Mouse (Mus musculus): ENCODE results near the gene Uqcr10. TPM values are rescaled to one million over a fixed set of nuclear protein-coding genes. Genes with fewer than 3 reads are reported as not detected.

Gene Uqcr10
- polyA plus RNA-seq, 1 experiment from 2014 or later, result 971 TPM

- WGBS, result 83% methylated on average over 6 of the region's 6 CpGs
- Histone ChIP-seq H3K27me3 (ENCODE audit: control insufficient read depth, insufficient read depth, low read length) (no peaks in the 10 kb centered on the region), H3K4me3 (replicated peaks; ENCODE audit: low read length) (no peak overlapping the region), H3K27ac (ENCODE audit: low read length) (peak overlapping the region; percentile 72), H3K9me3 (replicated peaks; ENCODE audit: control insufficient read depth, low read length) (no peaks in the 10 kb centered on the region), H3K4me1 (ENCODE audit: control insufficient read depth, insufficient read depth, low read length) (no peaks in the 10 kb centered on the region), H3K36me3 (ENCODE audit: control insufficient read depth, insufficient read depth, low read length) (peaks cover 9% of the 10 kb centered on the region), H3K4me2 (ENCODE audit: low read depth, low read length) (no peak overlapping the region), H3K9ac (ENCODE audit: low read length) (no peak overlapping the region)
- ATAC-seq (ENCODE audit: insufficient read depth, low FRiP score), result no peak
These were observed 28.4 kb downstream of the Uqcr10 start for GRCm38 (mm10) chr11:4675693-4676092.

- H3K36me3 ChIP-seq (ENCODE audit: control insufficient read depth, insufficient read depth, low read length), result peaks cover 9% of the 10 kb centered on the region
- H3K9ac ChIP-seq (ENCODE audit: low read length), result no peak overlapping the region
- H3K4me2 ChIP-seq (ENCODE audit: low read depth, low read length), result no peak overlapping the region
- peak; percentile 89 for ATAC-seq (ENCODE audit: insufficient read depth, low FRiP score)
- H3K27ac ChIP-seq (ENCODE audit: low read length), result peak overlapping the region; percentile 72
- no peaks in the 10 kb centered on the region for H3K27me3 ChIP-seq (ENCODE audit: control insufficient read depth, insufficient read depth, low read length)
- WGBS, result 57% methylated on average over 6 of the region's 6 CpGs
- H3K9me3 ChIP-seq (replicated peaks; ENCODE audit: control insufficient read depth, low read length), result no peaks in the 10 kb centered on the region
- no peak overlapping the region for H3K4me3 ChIP-seq (replicated peaks; ENCODE audit: low read length)
- no peaks in the 10 kb centered on the region for H3K4me1 ChIP-seq (ENCODE audit: control insufficient read depth, insufficient read depth, low read length)
These were observed 29.0 kb downstream of the Uqcr10 start for GRCm38 (mm10) chr11:4675126-4675562.

GRCm38 (mm10) chr11:4674593-4674992, 29.5 kb downstream of the Uqcr10 start:
- Histone ChIP-seq H3K36me3 (ENCODE audit: control insufficient read depth, insufficient read depth, low read length) (peaks cover 9% of the 10 kb centered on the region), H3K4me1 (ENCODE audit: control insufficient read depth, insufficient read depth, low read length) (no peaks in the 10 kb centered on the region), H3K9me3 (replicated peaks; ENCODE audit: control insufficient read depth, low read length) (no peaks in the 10 kb centered on the region), H3K9ac (ENCODE audit: low read length) (peak overlapping the region; percentile 9; the same call in 1 of the 2 replicates), H3K27me3 (ENCODE audit: control insufficient read depth, insufficient read depth, low read length) (no peaks in the 10 kb centered on the region), H3K4me2 (ENCODE audit: low read depth, low read length) (no peak overlapping the region), H3K4me3 (replicated peaks; ENCODE audit: low read length) (no peak overlapping the region), H3K27ac (ENCODE audit: low read length) (peak overlapping the region; percentile 49)
- WGBS, result 71% methylated on average over 1 of the region's 1 CpGs
- ATAC-seq (ENCODE audit: insufficient read depth, low FRiP score), result no peak

GRCm38 (mm10) chr11:4671736-4672135, 32.4 kb downstream of the Uqcr10 start:
- no peak overlapping the region for H3K4me2 ChIP-seq (ENCODE audit: low read depth, low read length)
- no peaks in the 10 kb centered on the region for H3K4me1 ChIP-seq (ENCODE audit: control insufficient read depth, insufficient read depth, low read length)
- H3K27ac ChIP-seq (ENCODE audit: low read length), result no peak overlapping the region
- H3K36me3 ChIP-seq (ENCODE audit: control insufficient read depth, insufficient read depth, low read length), result peaks cover 9% of the 10 kb centered on the region
- no peak for ATAC-seq (ENCODE audit: insufficient read depth, low FRiP score)
- H3K27me3 ChIP-seq (ENCODE audit: control insufficient read depth, insufficient read depth, low read length), result no peaks in the 10 kb centered on the region
- H3K9me3 ChIP-seq (replicated peaks; ENCODE audit: control insufficient read depth, low read length), result no peaks in the 10 kb centered on the region
- H3K9ac ChIP-seq (ENCODE audit: low read length), result no peak overlapping the region
- no peak overlapping the region for H3K4me3 ChIP-seq (replicated peaks; ENCODE audit: low read length)
- WGBS, result 79% methylated on average over 4 of the region's 4 CpGs

GRCm38 (mm10) chr11:4662496-4662878, 41.7 kb downstream of the Uqcr10 start:
- no peaks in the 10 kb centered on the region for H3K9me3 ChIP-seq (replicated peaks; ENCODE audit: control insufficient read depth, low read length)
- H3K27me3 ChIP-seq (ENCODE audit: control insufficient read depth, insufficient read depth, low read length), result no peaks in the 10 kb centered on the region
- H3K9ac ChIP-seq (ENCODE audit: low read length), result no peak overlapping the region
- no peak overlapping the region for H3K4me2 ChIP-seq (ENCODE audit: low read depth, low read length)
- 91% methylated on average over 11 of the region's 11 CpGs for WGBS
- ATAC-seq (ENCODE audit: insufficient read depth, low FRiP score), result no peak
- 0 out of 2 replicates have a peak, but pooled peaks cover 5% of the 10 kb centered on the region for H3K36me3 ChIP-seq (ENCODE audit: control insufficient read depth, insufficient read depth, low read length)
- no peaks in the 10 kb centered on the region for H3K4me1 ChIP-seq (ENCODE audit: control insufficient read depth, insufficient read depth, low read length)
- no peak overlapping the region for H3K4me3 ChIP-seq (replicated peaks; ENCODE audit: low read length)
- no peak overlapping the region for H3K27ac ChIP-seq (ENCODE audit: low read length)

- H3K4me2 ChIP-seq (ENCODE audit: low read depth, low read length), result no peak overlapping the region
- 0 out of 2 replicates have a peak, but pooled peaks cover 5% of the 10 kb centered on the region for H3K36me3 ChIP-seq (ENCODE audit: control insufficient read depth, insufficient read depth, low read length)
- WGBS, result 89% methylated on average over 10 of the region's 10 CpGs
- no peak overlapping the region for H3K4me3 ChIP-seq (replicated peaks; ENCODE audit: low read length)
- no peak overlapping the region for H3K27ac ChIP-seq (ENCODE audit: low read length)
- no peak for ATAC-seq (ENCODE audit: insufficient read depth, low FRiP score)
- no peak overlapping the region for H3K9ac ChIP-seq (ENCODE audit: low read length)
- no peaks in the 10 kb centered on the region for H3K4me1 ChIP-seq (ENCODE audit: control insufficient read depth, insufficient read depth, low read length)
- H3K27me3 ChIP-seq (ENCODE audit: control insufficient read depth, insufficient read depth, low read length), result no peaks in the 10 kb centered on the region
- H3K9me3 ChIP-seq (replicated peaks; ENCODE audit: control insufficient read depth, low read length), result no peaks in the 10 kb centered on the region
These were observed 42.2 kb downstream of the Uqcr10 start for GRCm38 (mm10) chr11:4661871-4662495.

GRCm38 (mm10) chr11:4661324-4661723, 42.8 kb downstream of the Uqcr10 start:
- Histone ChIP-seq H3K9me3 (replicated peaks; ENCODE audit: control insufficient read depth, low read length) (no peaks in the 10 kb centered on the region), H3K9ac (ENCODE audit: low read length) (no peak overlapping the region), H3K4me3 (replicated peaks; ENCODE audit: low read length) (no peak overlapping the region), H3K4me2 (ENCODE audit: low read depth, low read length) (no peak overlapping the region), H3K27me3 (ENCODE audit: control insufficient read depth, insufficient read depth, low read length) (no peaks in the 10 kb centered on the region), H3K27ac (ENCODE audit: low read length) (no peak overlapping the region), H3K36me3 (ENCODE audit: control insufficient read depth, insufficient read depth, low read length) (0 out of 2 replicates have a peak, but pooled peaks cover 5% of the 10 kb centered on the region), H3K4me1 (ENCODE audit: control insufficient read depth, insufficient read depth, low read length) (no peaks in the 10 kb centered on the region)
- ATAC-seq (ENCODE audit: insufficient read depth, low FRiP score), result peak; percentile 64; the same call in 1 of the 2 replicates
- WGBS, result 76% methylated on average over 4 of the region's 4 CpGs

GRCm38 (mm10) chr11:4660309-4661025, 43.7 kb downstream of the Uqcr10 start:
- 79% methylated on average over 7 of the region's 7 CpGs for WGBS
- no peaks in the 10 kb centered on the region for H3K4me1 ChIP-seq (ENCODE audit: control insufficient read depth, insufficient read depth, low read length)
- no peaks in the 10 kb centered on the region for H3K9me3 ChIP-seq (replicated peaks; ENCODE audit: control insufficient read depth, low read length)
- no peak overlapping the region for H3K9ac ChIP-seq (ENCODE audit: low read length)
- H3K27ac ChIP-seq (ENCODE audit: low read length), result peak overlapping the region; percentile 41; the same call in 1 of the 2 replicates
- 0 out of 2 replicates have a peak, but pooled peaks cover 5% of the 10 kb centered on the region for H3K36me3 ChIP-seq (ENCODE audit: control insufficient read depth, insufficient read depth, low read length)
- no peak overlapping the region for H3K4me2 ChIP-seq (ENCODE audit: low read depth, low read length)
- no peak overlapping the region for H3K4me3 ChIP-seq (replicated peaks; ENCODE audit: low read length)
- ATAC-seq (ENCODE audit: insufficient read depth, low FRiP score), result no peak
- H3K27me3 ChIP-seq (ENCODE audit: control insufficient read depth, insufficient read depth, low read length), result no peaks in the 10 kb centered on the region

GRCm38 (mm10) chr11:4659818-4660217, 44.3 kb downstream of the Uqcr10 start:
- no peak for ATAC-seq (ENCODE audit: insufficient read depth, low FRiP score)
- Histone ChIP-seq H3K4me3 (replicated peaks; ENCODE audit: low read length) (no peak overlapping the region), H3K27me3 (ENCODE audit: control insufficient read depth, insufficient read depth, low read length) (no peaks in the 10 kb centered on the region), H3K4me1 (ENCODE audit: control insufficient read depth, insufficient read depth, low read length) (no peaks in the 10 kb centered on the region), H3K9me3 (replicated peaks; ENCODE audit: control insufficient read depth, low read length) (no peaks in the 10 kb centered on the region), H3K36me3 (ENCODE audit: control insufficient read depth, insufficient read depth, low read length) (0 out of 2 replicates have a peak, but pooled peaks cover 5% of the 10 kb centered on the region), H3K9ac (ENCODE audit: low read length) (no peak overlapping the region), H3K27ac (ENCODE audit: low read length) (no peak overlapping the region; the same call in 1 of the 2 replicates), H3K4me2 (ENCODE audit: low read depth, low read length) (no peak overlapping the region)
- WGBS, result 68% methylated on average over 1 of the region's 1 CpGs
